ENCODE assay signal across 8 mouse cellular contexts in genomic region chr7:121034701-121035141, GRCm38 (mm10). TPM values are rescaled to one million over a fixed set of nuclear protein-coding genes. Genes with fewer than 3 reads are reported as not detected.
DNase-seq lines count a peak whose midpoint lies in the region; ATAC-seq and TF ChIP-seq lines count a peak whose summit lies in the region.

No protein-coding gene starts in this region.

- H3K27ac ChIP-seq in kidney, adult 2 months (ENCODE audit: insufficient read depth, low read depth, low read length) = peak overlapping the region; percentile 82
- H3K27ac ChIP-seq in ES-Bruce4 (ENCODE audit: insufficient read depth, low read length) = no peak overlapping the region
- H3K27ac ChIP-seq in heart, embryonic 15.5 days = peak overlapping the region; percentile 96
- H3K27ac ChIP-seq in liver, adult 2 months (replicated peaks; ENCODE audit: insufficient read depth, low read depth, low read length) = peak overlapping the region; percentile 86
- H3K27ac ChIP-seq in small intestine, adult 2 months (ENCODE audit: insufficient read depth, low read depth, low read length) = peak overlapping the region; percentile 76

- H3K36me3 ChIP-seq in kidney, adult 2 months (ENCODE audit: control insufficient read depth, insufficient read depth, low read length) = no peaks in the 10 kb centered on the region
- H3K36me3 ChIP-seq in ES-Bruce4 (ENCODE audit: control insufficient read depth, insufficient read depth, low read length, poor library complexity, severe bottlenecking) = no peaks in the 10 kb centered on the region
- no peaks in the 10 kb centered on the region for H3K36me3 ChIP-seq in heart, embryonic 15.5 days
- H3K36me3 ChIP-seq in liver, adult 2 months (ENCODE audit: control insufficient read depth, insufficient read depth, low read length) = no peaks in the 10 kb centered on the region
- H3K36me3 ChIP-seq in small intestine, adult 2 months (ENCODE audit: control insufficient read depth, insufficient read depth, low read length) = no peaks in the 10 kb centered on the region

- H3K79me2 ChIP-seq in liver, adult 2 months (ENCODE audit: control insufficient read depth, insufficient read depth, low read length) = peaks cover 17% of the 10 kb centered on the region; the same call in 1 of the 2 replicates

- H3K9me3 ChIP-seq in ES-Bruce4 (replicated peaks; ENCODE audit: control insufficient read depth, insufficient read depth, low read length, poor library complexity, severe bottlenecking) = no peaks in the 10 kb centered on the region
- no peaks in the 10 kb centered on the region for H3K9me3 ChIP-seq in heart, embryonic 15.5 days (replicated peaks)

- no peak for TF ChIP-seq EP300 in ES-Bruce4 (IDR thresholded peaks at IDR 0.05; ENCODE audit: insufficient read depth, low read depth, low read length)

- peak overlapping the region; percentile 95 for H3K4me3 ChIP-seq in kidney, adult 2 months (ENCODE audit: insufficient read depth, low read depth, low read length)
- H3K4me3 ChIP-seq in ES-Bruce4 (ENCODE audit: low read depth, low read length) = peak overlapping the region; percentile 90
- H3K4me3 ChIP-seq in heart, embryonic 15.5 days = peak overlapping the region; percentile 98
- peak overlapping the region; percentile 96 for H3K4me3 ChIP-seq in liver, adult 2 months (ENCODE audit: insufficient read depth, low read depth, low read length)
- H3K4me3 ChIP-seq in small intestine, adult 2 months (ENCODE audit: low read depth, low read length) = peak overlapping the region; percentile 97

- H3K27me3 ChIP-seq in kidney, adult 2 months (replicated peaks; ENCODE audit: control insufficient read depth, insufficient read depth, low read length) = no peaks in the 10 kb centered on the region
- no peaks in the 10 kb centered on the region for H3K27me3 ChIP-seq in ES-Bruce4 (ENCODE audit: control insufficient read depth, insufficient read depth, low read length, poor library complexity, severe bottlenecking)
- peaks cover 19% of the 10 kb centered on the region for H3K27me3 ChIP-seq in heart, embryonic 15.5 days
- 0 out of 2 replicates have a peak, but pooled peaks cover 2% of the 10 kb centered on the region for H3K27me3 ChIP-seq in liver, adult 2 months (ENCODE audit: control insufficient read depth, insufficient read depth, low read length)
- no peaks in the 10 kb centered on the region for H3K27me3 ChIP-seq in small intestine, adult 2 months (ENCODE audit: control insufficient read depth, insufficient read depth, low read length)

- no peak for TF ChIP-seq CTCF in kidney, adult 2 months (conservative IDR thresholded peaks at IDR 0.05; ENCODE audit: insufficient read depth, insufficient read length, low read depth, low read length)
- TF ChIP-seq CTCF in ES-Bruce4 (IDR thresholded peaks at IDR 0.05; ENCODE audit: low read depth, low read length) = no peak
- TF ChIP-seq CTCF in liver, adult 2 months (IDR thresholded peaks at IDR 0.05; ENCODE audit: low read depth, low read length) = no peak
- no peak for TF ChIP-seq CTCF in small intestine, adult 2 months (IDR thresholded peaks at IDR 0.05; ENCODE audit: extremely low read depth, insufficient read length, insufficient replicate concordance, low read depth, low read length)

- peak overlapping the region; percentile 95 for H3K9ac ChIP-seq in ES-Bruce4 (ENCODE audit: low read depth, poor library complexity, severe bottlenecking)
- peak overlapping the region; percentile 98 for H3K9ac ChIP-seq in heart, embryonic 15.5 days
- H3K9ac ChIP-seq in liver, adult 2 months (ENCODE audit: low read depth, low read length) = peak overlapping the region; percentile 97

- H3K4me1 ChIP-seq in kidney, adult 2 months (ENCODE audit: control insufficient read depth, insufficient read depth, low read length) = peaks cover 16% of the 10 kb centered on the region
- no peaks in the 10 kb centered on the region for H3K4me1 ChIP-seq in ES-Bruce4 (ENCODE audit: control insufficient read depth, insufficient read depth, low read length)
- peaks cover 14% of the 10 kb centered on the region for H3K4me1 ChIP-seq in heart, embryonic 15.5 days (replicated peaks)
- peaks cover 10% of the 10 kb centered on the region for H3K4me1 ChIP-seq in liver, adult 2 months (ENCODE audit: control insufficient read depth, insufficient read depth, low read length)
- peaks cover 8% of the 10 kb centered on the region; the same call in 1 of the 2 replicates for H3K4me1 ChIP-seq in small intestine, adult 2 months (ENCODE audit: control insufficient read depth, insufficient read depth, insufficient read length, low read length)

- peak overlapping the region; percentile 70 for H3K4me2 ChIP-seq in heart, embryonic 15.5 days

- peak; percentile 79 for ATAC-seq in heart, embryonic 15.5 days (replicated peaks; ENCODE audit: insufficient number of reproducible peaks, insufficient read depth, low FRiP score, low read depth)

- no peak for TF ChIP-seq POLR2A in kidney, adult 2 months (IDR thresholded peaks at IDR 0.05; ENCODE audit: low read depth, low read length)
- TF ChIP-seq POLR2A in ES-Bruce4 (IDR thresholded peaks at IDR 0.05; ENCODE audit: insufficient read depth, low read length) = no peak
- 0 out of 2 replicates have a peak, but pooled peaks have one; percentile 2 for TF ChIP-seq POLR2A in liver, adult 2 months (IDR thresholded peaks at IDR 0.05; ENCODE audit: extremely low read depth, insufficient read depth, low read length)
- no peak for TF ChIP-seq POLR2A in small intestine, adult 2 months (IDR thresholded peaks at IDR 0.05; ENCODE audit: low read depth, low read length)

- WGBS in kidney, adult 2 months = under 1% methylated on average over 63 of the region's 63 CpGs
- WGBS in heart, embryonic 15.5 days = under 1% methylated on average over 63 of the region's 63 CpGs
- WGBS in liver, adult 2 months = under 1% methylated on average over 44 of the region's 63 CpGs
- under 1% methylated on average over 63 of the region's 63 CpGs for WGBS in small intestine, adult 2 months

- no peak for DNase-seq in kidney, adult 2 months
- DNase-seq in kidney, postnatal 10 days = no peak
- DNase-seq in c-Kit-negative CD71-positive TER-119-positive erythroid progenitor cells, embryonic 14.5 days (ENCODE audit: low read depth, low spot score) = peak; percentile 56
- peak; percentile 25 for DNase-seq in liver, adult 2 months (ENCODE audit: extremely low read depth, low read depth, low spot score)
- DNase-seq in ovary, adult 18-20 months (ENCODE audit: low spot score) = no peak

RNA-seq across cellular contexts. Expression of gene Mettl9, which starts 0.5 kb away (rescaled TPM):
- polyA plus RNA-seq in kidney, adult 2 months (2012; rRNA removed) = 31.5 and 35.6 TPM in 2 replicates
- 80.5 and 85.7 TPM in 2 replicates for polyA plus RNA-seq in ES-Bruce4 (2011; ENCODE audit: insufficient read depth, insufficient read length, low read depth, missing spikeins)
- polyA plus RNA-seq in heart, embryonic 15.5 days (2015; fragmentation: Nextera tagmentation; extraction: Ambion mirVana) = 87.4 and 92.5 TPM in 2 replicates
- total RNA-seq in liver, adult 2 months (2014; rRNA removed) = 37.9 and 41.4 TPM in 2 replicates
- polyA plus RNA-seq in liver, adult 2 months (2012; rRNA removed) = 13.8 and 18.8 TPM in 2 replicates
- 15.2 and 22.6 TPM in 2 replicates for polyA plus RNA-seq in small intestine, adult 2 months (2012; rRNA removed)

RNA-seq across cellular contexts. Expression of gene Igsf6, which starts 39.7 kb away (rescaled TPM):
- 0.48 and 0.63 TPM in 2 replicates for polyA plus RNA-seq in kidney, adult 2 months (2012; rRNA removed)
- not detected in 2 replicates for polyA plus RNA-seq in ES-Bruce4 (2011; ENCODE audit: insufficient read depth, insufficient read length, low read depth, missing spikeins)
- 1.2 and 2.5 TPM in 2 replicates for polyA plus RNA-seq in heart, embryonic 15.5 days (2015; fragmentation: Nextera tagmentation; extraction: Ambion mirVana)
- total RNA-seq in liver, adult 2 months (2014; rRNA removed) = 3.2 and 4.0 TPM in 2 replicates
- 0.41 and 0.82 TPM in 2 replicates for polyA plus RNA-seq in liver, adult 2 months (2012; rRNA removed)
- polyA plus RNA-seq in small intestine, adult 2 months (2012; rRNA removed) = 0.52 and 0.63 TPM in 2 replicates

RNA-seq across cellular contexts. Expression of gene Otoa, which starts 46.7 kb away (rescaled TPM):
- 0.52 and 0.55 TPM in 2 replicates for polyA plus RNA-seq in kidney, adult 2 months (2012; rRNA removed)
- polyA plus RNA-seq in ES-Bruce4 (2011; ENCODE audit: insufficient read depth, insufficient read length, low read depth, missing spikeins) = not detected in 2 replicates
- polyA plus RNA-seq in heart, embryonic 15.5 days (2015; fragmentation: Nextera tagmentation; extraction: Ambion mirVana) = 0.19 and 0.38 TPM in 2 replicates
- 0.09 TPM in 1 of 2 replicates, not detected in the other for total RNA-seq in liver, adult 2 months (2014; rRNA removed)
- polyA plus RNA-seq in liver, adult 2 months (2012; rRNA removed) = 0.02 TPM in 1 of 2 replicates, not detected in the other
- 0.08 and 0.38 TPM in 2 replicates for polyA plus RNA-seq in small intestine, adult 2 months (2012; rRNA removed)

RNA-seq across cellular contexts. Expression of gene Mfsd13b, which starts 52.4 kb away (rescaled TPM):
- 1.1 and 1.2 TPM in 2 replicates for polyA plus RNA-seq in kidney, adult 2 months (2012; rRNA removed)
- polyA plus RNA-seq in ES-Bruce4 (2011; ENCODE audit: insufficient read depth, insufficient read length, low read depth, missing spikeins) = 2.3 TPM in 1 of 2 replicates, not detected in the other
- polyA plus RNA-seq in heart, embryonic 15.5 days (2015; fragmentation: Nextera tagmentation; extraction: Ambion mirVana) = 0.09 TPM in 1 of 2 replicates, not detected in the other
- total RNA-seq in liver, adult 2 months (2014; rRNA removed) = not detected in 2 replicates
- polyA plus RNA-seq in liver, adult 2 months (2012; rRNA removed) = not detected in 2 replicates
- 0.11 and 0.13 TPM in 2 replicates for polyA plus RNA-seq in small intestine, adult 2 months (2012; rRNA removed)

RNA-seq across cellular contexts. Expression of gene Cdr2, which starts 52.6 kb away (rescaled TPM):
- polyA plus RNA-seq in kidney, adult 2 months (2012; rRNA removed) = 28.5 and 30.8 TPM in 2 replicates
- polyA plus RNA-seq in ES-Bruce4 (2011; ENCODE audit: insufficient read depth, insufficient read length, low read depth, missing spikeins) = 23.2 and 24.6 TPM in 2 replicates
- polyA plus RNA-seq in heart, embryonic 15.5 days (2015; fragmentation: Nextera tagmentation; extraction: Ambion mirVana) = 13.2 and 14.8 TPM in 2 replicates
- total RNA-seq in liver, adult 2 months (2014; rRNA removed) = 0.74 and 0.87 TPM in 2 replicates
- polyA plus RNA-seq in liver, adult 2 months (2012; rRNA removed) = 0.45 and 0.49 TPM in 2 replicates
- polyA plus RNA-seq in small intestine, adult 2 months (2012; rRNA removed) = 37.1 and 51.7 TPM in 2 replicates

Comparison
In these comparisons a context has a peak if more than half of its experiments do, and no peak if none do; other contexts are left out.
1. DNase-seq: peak in c-Kit-negative CD71-positive TER-119-positive erythroid progenitor cells, embryonic 14.5 days (single experiment) and liver, adult 2 months (single experiment); none in kidney, adult 2 months (single experiment), kidney, postnatal 10 days (single experiment) and ovary, adult 18-20 months (single experiment).
2. Peak in every context shown above with its lines, with median percentiles within 50 percentile points of each other: H3K4me3 ChIP-seq and H3K9ac ChIP-seq.